Mouse (Mus musculus) MEL (cell line): ENCODE measurements at regions not wholly inside any gene's neighbourhood (a gene's known extent, or its start where the extent isn't known, plus 50 kb on each side); places are given as distances from the start of the nearest gene placed in this dataset.

Experiments used
- CHD1 ChIP-seq: IDR thresholded peaks from 2 replicates; pipeline ENCODE4 v1.6.1; 2012; ENCODE audit warnings: low read depth, mild to moderate bottlenecking, inconsistent platforms, low read length, improper control_type of control experiment
- CTCF ChIP-seq, 3 experiments: IDR thresholded peaks in 2 of 3; conservative IDR thresholded peaks in 1 of 3; 2 replicates each; pipeline ENCODE4 v1.5.1; 2011 to 2012; ENCODE audit warnings: low read length in 3 of 3, low read depth in 2 of 3, mild to moderate bottlenecking in 2 of 3, improper control_type of control experiment in 1 of 3, inconsistent platforms in 1 of 3, mixed read lengths in 1 of 3, moderate library complexity in 1 of 3; ENCODE audit not compliant: control insufficient read depth in 1 of 3, insufficient read depth in 1 of 3, poor library complexity in 1 of 3, severe bottlenecking in 1 of 3
- EP300 ChIP-seq, 2 experiments: IDR thresholded peaks; 2 replicates each; pipeline ENCODE4 v1.6.1; 2011; ENCODE audit warnings: improper control_type of control experiment in 2 of 2, low read length in 2 of 2, low read depth in 1 of 2, mild to moderate bottlenecking in 1 of 2
- GATA1 ChIP-seq: IDR thresholded peaks from 2 replicates; pipeline ENCODE4 v1.6.1; 2011; ENCODE audit warnings: low read depth, low read length, improper control_type of control experiment
- MAZ ChIP-seq: IDR thresholded peaks from 2 replicates; pipeline ENCODE4 v1.6.1; 2012; ENCODE audit warnings: low read depth, mild to moderate bottlenecking, inconsistent platforms, low read length, improper control_type of control experiment
- POLR2A ChIP-seq, 2 experiments: IDR thresholded peaks; 2 replicates each; pipeline ENCODE4 v1.6.1; 2011 to 2012; ENCODE audit warnings: low read length in 2 of 2, mild to moderate bottlenecking in 2 of 2, control low read depth in 1 of 2, improper control_type of control experiment in 1 of 2, low read depth in 1 of 2, moderate library complexity in 1 of 2; ENCODE audit not compliant: control insufficient read depth in 1 of 2, insufficient read depth in 1 of 2, poor library complexity in 1 of 2
- USF2 ChIP-seq, 2 experiments: IDR thresholded peaks; 2 replicates each; pipeline ENCODE4 v1.6.1; 2011 to 2012; ENCODE audit warnings: improper control_type of control experiment in 2 of 2, low read length in 2 of 2, borderline replicate concordance in 1 of 2, inconsistent platforms in 1 of 2, low read depth in 1 of 2, mild to moderate bottlenecking in 1 of 2; ENCODE audit not compliant: insufficient read depth in 1 of 2

DNA sequence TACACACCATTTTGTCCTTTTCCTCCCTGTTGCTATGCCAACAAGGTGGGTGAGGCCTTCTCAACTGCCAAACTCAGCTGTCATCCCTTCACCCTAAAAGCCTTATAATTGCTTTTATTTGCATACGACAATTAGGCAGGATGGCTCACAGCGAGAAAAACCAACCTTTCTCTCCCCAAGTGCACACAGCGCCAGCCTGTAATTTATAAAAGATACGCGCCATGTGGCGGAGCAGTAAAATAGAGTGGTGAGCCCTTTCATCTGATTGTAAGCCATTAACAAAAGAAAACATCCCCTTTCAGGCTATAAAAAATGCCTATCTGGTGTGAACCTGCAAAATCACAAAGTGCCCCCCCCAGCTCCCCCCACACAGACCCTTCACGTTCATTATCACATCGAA lies 262.0 kb downstream of the Nr2f2 start:
- no peak for TF ChIP-seq CTCF (IDR thresholded peaks at IDR 0.05 in 2 of 3, conservative IDR thresholded peaks at IDR 0.05 in 1 of 3; ENCODE audit: control insufficient read depth in 1 of 3, insufficient read depth in 1 of 3, low read depth in 2 of 3, low read length in 3 of 3, poor library complexity in 1 of 3, severe bottlenecking in 1 of 3)
- TF ChIP-seq EP300 (IDR thresholded peaks at IDR 0.05; ENCODE audit: low read depth in 1 of 2, low read length in 2 of 2), result no peak
- no peak for TF ChIP-seq POLR2A (IDR thresholded peaks at IDR 0.05; ENCODE audit: control insufficient read depth in 1 of 2, insufficient read depth in 1 of 2, low read depth in 1 of 2, low read length in 2 of 2, poor library complexity in 1 of 2)
- TF ChIP-seq MAZ, result no peak
- TF ChIP-seq USF2 (IDR thresholded peaks at IDR 0.05; ENCODE audit: borderline replicate concordance in 1 of 2, insufficient read depth in 1 of 2, low read depth in 1 of 2, low read length in 2 of 2), result no peak
- no peak for TF ChIP-seq CHD1
- TF ChIP-seq GATA1, result no peak
